Mouse (Mus musculus) spleen, postnatal 14 days (tissue): ENCODE results near the gene Camk1d.

ENCODE experiments used
- DNase-seq, 2 experiments: peaks; one replicate each; pipeline ENCODE4 v3.0.0; 2021 to 2022; ENCODE audit warnings: low spot score in 2 of 2

The Camk1d gene

DNA sequence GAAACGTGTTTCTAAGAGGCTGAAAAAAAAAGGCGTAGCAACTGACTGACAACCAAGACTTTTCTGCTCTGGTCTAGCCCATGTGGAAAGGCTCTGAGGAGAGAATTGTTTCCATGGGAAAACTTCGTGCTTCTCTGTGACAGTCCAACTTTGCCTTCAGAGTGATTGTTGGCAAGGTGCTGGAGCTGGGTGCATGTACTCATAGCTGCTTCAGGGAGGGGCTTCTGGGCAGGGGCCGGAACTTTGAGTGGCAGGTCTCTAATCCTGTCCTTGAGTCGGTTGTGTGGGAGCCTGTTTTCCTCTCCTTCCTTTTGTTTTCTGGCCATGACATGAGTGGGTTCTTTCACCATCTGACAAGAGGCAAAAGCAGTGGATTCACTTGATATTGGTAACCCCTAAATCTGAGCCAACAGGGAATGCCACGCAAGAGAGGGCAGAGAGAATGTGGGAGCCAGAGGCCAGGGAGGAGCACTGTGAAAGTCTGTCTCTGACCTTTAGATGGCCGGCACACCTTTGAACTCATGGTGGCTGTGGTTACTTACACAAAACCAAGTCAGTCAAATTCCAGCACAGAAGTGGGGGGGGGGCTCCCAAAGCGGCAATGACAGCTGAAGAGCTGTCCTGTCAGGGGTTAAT is 392.5 kb downstream of the Camk1d start:
- no peak for DNase-seq

DNA sequence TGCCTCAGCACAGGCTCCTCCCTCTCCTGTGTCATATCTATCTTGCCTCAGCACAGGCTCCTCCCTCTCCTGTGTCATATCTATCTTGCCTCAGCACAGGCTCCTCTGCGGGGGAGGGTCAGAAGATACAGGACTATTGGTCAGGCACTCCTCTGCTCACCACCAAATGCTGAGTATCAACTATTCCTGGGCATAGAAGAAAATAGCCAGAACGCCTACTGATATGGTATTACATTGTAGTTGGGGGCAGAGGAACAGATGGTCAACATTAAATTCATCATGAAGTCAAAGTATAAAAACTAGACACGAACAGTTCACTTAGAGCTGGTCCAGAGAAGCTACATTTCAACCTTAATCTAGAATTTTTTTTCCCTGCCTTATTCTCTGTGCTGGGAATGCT is 395.2 kb downstream of the Camk1d start:
- no peak for DNase-seq

DNA sequence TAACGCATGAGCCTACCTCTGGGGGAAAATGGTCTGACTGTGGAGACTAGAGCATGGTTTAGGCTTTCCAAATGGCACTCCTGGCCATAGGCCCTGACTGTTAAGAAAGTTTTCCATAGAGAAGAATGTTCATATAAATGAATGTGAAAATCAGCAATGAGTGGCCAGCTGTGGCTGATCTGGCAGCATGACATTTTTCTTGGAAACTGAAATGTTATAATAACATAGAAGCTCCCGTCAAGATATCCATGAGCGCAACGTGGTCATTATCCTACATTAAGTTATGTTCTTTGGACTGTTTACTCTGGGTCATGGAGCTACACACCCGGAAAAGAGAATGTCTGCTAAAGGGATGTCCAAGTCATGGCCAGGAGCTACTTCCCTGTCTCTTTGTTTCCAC is 397.6 kb downstream of the Camk1d start:
- DNase-seq = no peak

DNA sequence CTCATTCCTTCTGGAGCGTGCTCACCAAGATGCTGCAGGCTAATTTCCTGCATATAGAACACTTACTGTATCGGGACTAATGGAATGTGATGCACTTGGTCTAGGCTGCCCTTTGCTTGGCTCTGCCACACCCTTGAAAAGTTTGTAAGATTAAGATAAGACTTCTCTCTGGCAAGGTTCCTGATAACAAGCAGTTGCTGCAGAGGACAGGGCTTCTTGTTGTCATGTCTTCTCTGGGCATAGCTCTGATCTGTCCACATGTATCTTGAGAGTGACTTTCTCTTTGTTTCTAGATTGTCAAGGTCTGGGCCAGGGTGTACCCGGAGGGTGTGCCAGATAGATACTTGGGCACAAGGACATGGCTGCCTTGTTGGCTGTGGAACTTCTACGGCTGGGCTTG is 398.1 kb downstream of the Camk1d start:
- DNase-seq = no peak

DNA sequence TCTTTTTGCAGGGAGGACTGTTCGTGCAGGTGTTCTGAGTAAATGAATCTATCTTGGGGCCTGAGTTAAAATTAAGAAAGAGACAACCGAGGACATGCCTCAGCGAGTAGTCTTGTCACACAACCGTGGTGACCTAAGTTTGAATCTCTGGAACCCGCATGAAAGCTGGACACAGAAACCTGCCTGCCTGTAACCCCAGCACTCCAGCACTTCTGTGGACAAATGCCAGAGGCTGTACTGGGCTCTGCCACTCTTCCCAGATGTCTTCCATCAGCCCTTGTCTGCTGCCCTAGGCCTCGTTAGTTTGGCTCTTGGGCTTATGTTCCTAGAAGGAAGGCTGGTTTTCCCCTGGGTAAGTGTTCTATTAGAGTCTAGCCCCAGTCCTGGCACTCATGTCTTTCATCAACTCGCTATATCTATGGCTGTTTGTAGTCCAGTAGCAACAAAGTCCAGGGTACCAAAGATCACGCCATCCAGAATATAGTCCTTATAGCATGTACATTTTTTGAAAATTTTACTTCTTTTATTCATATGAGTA is 399.0 kb downstream of the Camk1d start:
- DNase-seq = no peak

DNA sequence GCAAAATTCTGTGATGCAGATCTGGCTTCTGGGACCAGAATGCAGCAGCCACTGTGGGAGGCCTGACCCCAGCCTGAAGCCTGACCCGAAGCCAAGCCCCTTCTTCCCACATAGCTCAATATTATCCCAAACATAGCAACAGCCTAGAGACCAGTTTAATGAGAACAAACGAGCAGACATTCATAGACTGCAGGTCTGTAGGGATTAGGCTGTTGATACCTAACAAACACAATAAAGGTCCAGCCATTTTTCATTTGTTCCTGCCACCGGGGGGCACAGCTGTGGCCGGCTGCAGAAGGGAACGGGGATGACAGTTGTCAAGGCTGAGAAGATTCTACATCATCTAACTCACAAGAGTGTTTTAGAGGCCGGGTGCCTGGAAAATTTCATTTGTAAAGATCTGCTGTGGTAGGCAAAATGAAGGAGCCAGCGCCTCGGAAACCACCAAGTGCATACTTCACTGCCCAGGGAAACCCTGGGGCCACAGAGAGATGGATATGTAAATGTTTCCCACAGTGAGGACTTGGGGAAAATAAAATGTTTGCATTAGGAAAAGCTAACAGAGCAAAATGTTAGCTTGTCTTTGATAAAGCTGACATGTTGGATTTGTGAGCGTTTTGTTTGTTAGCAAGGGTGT is 399.7 kb downstream of the Camk1d start:
- DNase-seq = no peak

DNA sequence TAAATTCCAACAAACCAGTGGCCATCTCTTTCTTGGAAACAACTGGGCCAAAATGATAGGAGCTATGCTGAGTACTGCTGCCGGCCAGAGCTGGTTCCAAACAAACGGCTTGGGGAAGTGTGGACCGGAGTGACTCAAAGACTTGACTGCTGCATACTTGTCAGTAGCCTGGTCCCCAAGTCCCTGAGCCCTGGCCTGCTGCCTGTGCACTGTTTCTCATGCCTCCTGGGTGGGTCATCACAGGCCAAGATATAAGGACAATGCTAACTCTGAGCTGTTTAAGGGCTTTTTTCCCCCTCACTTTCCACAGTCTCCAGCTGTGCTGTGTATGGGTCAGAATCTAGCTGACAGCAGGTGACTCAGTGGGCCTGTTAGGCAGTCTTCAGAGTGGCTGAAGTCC is 409.2 kb downstream of the Camk1d start:
- DNase-seq = no peak

DNA sequence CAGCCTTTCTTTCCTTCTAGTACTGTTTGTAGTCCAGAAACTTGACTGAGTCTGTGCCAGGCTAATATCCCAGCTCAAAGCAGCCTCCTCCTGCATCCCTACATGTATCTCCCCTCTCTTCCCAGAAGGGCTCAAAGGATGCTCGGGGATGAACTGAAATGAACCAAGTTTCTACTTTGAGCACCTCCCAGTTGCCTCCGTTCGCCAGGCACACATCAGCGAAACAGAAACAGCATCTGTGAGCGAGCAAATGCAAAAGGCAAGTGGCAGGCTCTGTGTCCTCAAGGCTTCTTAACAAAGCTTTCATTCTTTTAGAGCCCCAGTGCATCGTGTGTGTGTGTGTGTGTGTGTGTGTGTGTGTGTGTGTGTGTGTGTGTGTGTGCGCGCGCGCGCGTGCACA is 409.9 kb downstream of the Camk1d start:
- DNase-seq = no peak

DNA sequence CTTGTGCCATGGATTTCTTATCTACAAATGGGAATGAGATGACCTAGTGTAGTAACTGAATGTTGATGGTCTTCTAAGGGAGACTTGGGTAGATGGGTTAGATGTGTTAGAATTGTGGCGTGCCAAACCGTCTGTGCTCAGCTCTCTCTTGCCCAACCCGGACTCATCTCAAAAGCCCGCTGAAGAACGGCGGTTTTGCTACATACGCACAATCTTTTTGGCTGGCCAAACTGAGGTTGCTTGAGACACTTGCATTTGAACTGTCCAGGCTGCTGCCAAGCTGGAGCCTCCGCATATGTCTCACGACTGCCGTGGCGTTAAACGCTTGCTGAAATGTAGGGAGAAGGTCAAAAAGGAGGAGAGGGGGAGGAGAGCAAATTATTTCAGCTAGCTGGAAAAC is 413.0 kb downstream of the Camk1d start:
- no peak for DNase-seq

DNA sequence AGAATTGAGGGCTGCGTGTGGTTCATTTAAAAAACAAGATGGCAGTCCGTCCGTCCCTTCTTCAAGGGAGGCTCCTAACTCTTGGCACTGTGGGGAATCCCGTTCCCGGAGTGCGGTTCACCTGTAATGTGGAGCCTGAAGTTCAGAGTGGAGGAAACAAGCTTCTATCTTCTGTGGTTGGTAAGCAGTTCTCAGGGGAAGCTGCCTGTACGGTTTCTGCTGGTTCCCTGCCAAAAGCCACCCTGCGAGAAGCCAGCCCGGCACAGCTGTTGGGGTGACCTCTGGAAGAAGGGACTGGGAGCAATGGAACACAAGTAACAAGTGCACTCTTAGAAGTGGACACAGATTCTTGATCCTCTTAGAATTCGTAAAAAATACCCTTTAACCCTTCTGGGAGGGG is 416.2 kb downstream of the Camk1d start:
- DNase-seq = no peak

DNA sequence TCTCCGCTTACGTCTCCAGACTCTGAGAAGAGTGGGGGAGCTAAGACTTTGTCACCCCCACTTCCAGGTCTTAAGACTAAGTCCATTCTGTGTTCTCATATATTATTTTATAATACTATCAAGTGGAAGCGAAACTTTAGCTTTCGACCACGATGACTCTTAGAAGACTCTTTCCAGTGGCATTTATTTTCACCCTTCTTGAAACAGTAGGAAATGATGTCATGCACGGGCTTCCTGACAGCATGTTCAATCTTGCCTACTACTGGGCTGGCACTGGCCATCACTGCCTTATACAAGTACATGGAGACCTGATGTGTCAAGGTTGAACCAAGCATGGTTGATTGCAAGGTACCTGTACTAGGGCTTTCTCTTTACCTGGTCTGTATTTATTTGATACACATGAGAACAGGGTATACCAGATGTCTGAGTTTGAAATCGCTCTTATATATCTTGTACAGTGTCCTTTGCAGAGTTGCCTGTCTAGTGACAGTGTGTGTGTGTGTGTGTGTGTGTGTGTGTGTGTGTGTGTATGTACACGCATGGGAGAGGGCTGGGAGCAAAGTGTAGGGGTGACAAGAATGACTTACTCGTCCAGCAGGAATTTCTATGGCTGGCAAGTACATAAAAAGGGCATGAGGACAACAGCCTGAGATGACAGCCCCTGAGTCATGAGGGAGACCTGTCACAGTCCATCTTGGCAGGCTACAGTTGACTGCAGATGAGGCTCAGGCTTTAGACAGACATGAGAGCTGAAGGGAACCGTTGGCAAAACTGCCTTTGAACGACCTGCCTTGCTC is 417.4 kb downstream of the Camk1d start:
- DNase-seq = no peak

DNA sequence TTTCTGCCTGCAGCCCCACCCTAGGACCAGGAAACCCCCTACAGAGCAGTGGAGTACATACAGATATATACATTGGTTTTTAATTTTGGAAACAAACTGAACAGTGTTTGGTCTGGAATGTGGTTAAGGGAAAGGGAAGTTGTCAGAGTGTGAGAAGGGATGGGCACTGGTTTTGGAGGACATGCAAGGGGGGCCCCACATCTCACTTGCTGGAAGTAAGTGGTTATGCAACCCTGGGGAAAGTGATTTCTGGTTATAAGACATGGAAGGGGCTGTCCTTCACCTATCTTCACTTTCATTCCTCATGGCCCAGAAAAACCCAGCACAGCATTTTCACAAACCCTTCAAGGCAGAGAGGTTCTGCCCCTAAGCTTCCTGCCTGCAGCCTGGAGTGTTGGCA is 419.2 kb downstream of the Camk1d start:
- DNase-seq = no peak

DNA sequence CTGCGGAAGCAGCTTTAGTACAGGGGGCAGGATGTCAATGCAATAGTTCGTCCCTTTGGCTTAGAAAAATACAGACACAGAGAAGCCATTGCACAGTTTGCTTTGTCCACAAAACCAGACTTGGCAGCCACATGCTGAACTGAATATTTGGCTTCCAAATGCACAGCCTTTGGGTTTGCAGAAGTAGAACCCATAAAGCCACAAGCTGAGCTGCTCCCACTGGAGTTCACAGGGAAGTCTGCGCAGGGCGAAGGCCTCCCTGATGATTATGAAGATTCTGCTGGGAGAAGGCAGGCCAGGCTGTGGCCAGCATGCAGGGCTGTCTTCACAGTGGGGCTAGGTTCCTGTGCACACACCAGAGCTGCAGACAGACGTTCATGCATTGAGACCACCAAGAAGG is 419.9 kb downstream of the Camk1d start:
- DNase-seq = no peak

DNA sequence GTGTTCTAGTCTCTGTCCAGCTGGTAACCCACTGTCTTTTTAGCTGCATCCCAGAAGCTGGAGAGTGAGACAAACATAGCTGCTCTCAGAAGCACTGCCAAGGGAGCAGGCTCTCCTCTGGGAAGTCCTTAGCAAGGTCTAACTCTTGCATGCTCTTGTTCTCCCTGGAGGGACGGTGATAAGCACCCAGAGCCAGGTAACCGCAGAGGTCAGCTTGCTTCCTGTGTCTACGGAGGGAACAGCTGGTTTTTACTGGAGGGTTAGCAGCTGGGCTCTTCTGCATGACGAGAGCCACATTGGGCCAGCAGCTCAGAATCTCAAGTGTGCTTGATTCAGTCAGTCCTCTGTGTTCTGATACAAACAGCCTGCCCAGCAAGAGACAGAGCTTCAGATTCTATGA is 425.7 kb downstream of the Camk1d start:
- DNase-seq = no peak

DNA sequence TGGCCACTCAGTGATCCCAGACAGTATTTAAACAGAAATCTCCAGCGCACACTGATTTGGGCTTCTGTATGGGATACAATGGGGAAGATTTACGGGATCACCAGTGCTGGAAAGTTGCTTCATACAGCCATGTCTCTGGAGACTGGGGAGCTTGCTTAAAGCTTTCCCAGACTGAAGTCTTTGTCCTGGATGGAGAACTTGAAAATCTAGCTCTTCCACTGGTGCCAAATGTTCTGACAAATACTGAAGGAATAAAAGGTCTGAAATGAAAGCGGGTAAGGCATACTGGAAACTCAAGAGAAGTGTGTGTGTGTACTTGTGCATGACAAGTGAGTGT is 427.3 kb downstream of the Camk1d start:
- DNase-seq = no peak

DNA sequence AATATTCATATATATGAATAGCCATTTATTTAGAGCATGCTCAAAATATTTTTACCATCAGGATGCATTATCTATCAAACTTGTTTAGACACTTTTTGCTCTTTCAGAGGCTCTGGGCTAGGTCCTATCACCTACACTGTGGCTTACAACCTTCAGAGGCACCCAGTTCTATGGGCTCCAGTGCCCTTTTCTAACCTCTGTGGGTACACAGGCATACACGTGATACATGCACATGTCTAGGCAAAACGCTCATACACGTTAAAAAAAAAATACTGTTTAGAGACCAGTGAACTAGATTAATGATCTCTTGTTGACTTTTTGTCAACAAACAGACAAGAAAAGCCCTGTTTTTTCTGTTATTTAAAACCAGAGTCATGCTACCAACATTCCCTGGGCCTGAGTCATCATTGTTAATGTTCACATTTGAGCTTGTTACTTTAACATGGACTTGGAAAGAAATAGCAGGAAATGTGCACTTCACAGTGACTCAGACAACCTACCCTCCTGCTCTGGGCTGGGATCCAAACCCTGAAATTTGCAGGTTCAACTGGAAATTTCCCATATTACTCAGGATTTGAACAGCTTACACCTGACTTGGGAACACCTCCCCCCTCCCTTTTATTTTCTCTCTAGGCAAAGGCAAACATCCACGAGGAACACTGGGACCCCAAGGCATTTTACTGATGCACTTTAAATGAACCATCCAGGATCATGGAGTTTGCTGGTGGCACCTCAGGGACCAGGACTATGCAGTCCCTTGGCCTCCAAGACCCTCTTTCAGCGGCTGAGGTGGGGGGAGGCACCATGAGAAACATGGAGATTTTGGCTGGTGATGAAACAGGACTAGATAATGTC is 427.9 kb downstream of the Camk1d start:
- DNase-seq = no peak

DNA sequence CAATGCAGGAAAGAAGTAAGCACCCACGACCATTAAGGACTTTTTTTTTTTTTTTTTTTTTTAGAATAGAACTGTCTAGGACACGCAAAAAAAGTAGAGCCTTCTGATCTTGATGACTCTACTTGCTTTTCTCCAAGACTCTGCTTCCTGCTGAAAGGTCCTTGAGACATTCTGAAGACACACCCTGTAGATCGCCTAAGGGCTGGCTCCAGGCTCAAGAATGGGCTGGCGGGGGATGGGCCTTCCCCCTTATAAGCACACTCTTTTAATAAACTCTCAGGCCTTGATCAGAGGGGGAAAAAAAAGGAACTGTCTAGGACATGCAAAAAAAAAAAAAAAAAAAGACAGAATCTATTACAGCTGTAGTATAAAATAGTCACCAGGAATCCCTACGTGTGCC is 430.0 kb downstream of the Camk1d start:
- no peak for DNase-seq

DNA sequence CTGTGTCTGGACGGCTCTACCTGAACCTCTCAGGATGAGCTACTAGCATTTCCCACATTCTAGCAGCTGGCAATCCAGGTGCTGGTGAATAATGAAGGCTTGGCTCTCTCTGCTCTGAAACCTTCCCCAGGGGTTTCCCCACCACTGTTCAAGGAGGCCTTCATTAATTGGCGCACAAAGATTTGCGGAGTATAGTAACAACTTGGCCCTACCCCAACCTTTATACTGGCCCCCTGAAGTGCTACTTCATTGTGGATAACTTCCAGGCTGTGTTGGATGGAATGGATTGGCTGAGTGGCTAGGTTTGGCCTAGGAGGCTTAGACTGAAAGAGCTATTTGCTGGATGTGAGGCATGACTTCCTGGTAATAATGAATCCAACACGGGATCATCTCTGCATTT is 431.7 kb downstream of the Camk1d start:
- DNase-seq = no peak

DNA sequence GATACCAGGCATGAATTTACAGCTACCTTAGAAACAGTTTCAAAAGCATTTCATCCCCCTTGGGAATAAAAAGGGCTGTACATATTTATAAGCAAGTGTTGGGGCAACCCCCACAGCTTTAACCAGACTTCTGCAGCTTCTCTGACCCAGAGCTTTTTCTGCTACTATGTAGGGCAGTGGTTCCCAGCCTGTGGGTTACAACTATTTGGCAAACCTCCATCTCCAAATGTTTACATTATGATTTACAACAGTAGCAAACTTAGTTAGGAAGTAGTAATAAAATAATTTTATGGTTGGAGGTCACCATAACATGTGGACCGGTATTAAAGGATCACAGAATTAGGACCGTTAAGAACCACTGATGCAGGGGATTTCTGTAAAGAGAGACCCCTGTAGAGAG is 446.3 kb downstream of the Camk1d start:
- DNase-seq = no peak

DNA sequence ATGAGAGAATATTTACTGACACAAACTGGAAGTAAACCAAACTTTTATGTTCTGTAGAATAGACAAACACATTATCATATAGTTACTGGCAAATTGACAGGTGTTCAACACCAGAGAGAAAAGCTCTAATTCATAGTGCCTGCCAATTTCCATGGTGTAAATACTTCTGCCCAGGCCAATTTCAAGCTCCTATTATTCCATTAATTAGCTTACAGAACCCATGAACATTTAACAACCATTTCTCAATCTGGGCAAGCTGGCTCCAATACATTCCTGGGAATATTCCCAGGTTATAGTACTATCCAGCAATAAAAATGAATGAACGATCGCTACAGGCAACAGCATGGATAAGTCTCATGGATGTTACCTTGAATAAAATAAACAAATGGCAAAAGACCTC is 452.0 kb downstream of the Camk1d start:
- DNase-seq = no peak

DNA sequence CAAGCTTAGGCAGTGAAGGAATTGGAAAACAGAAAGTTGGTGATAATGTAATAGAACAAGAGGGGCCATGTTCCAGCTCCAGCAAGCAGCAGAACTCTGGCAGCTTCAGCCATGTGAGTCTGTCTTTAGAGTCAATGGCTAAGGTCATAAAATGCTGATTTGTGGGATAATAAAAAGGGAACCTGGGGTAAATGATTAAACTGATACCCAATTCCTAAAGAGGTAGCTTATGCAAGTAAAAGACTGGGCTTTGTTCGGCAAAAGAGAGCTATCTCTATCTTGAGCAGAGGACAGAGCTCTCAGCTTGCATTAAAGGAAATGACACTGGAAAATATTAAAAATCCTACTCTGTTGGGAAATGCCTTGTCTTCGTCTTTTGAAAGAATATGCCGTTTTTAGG is 456.1 kb downstream of the Camk1d start:
- no peak for DNase-seq

DNA sequence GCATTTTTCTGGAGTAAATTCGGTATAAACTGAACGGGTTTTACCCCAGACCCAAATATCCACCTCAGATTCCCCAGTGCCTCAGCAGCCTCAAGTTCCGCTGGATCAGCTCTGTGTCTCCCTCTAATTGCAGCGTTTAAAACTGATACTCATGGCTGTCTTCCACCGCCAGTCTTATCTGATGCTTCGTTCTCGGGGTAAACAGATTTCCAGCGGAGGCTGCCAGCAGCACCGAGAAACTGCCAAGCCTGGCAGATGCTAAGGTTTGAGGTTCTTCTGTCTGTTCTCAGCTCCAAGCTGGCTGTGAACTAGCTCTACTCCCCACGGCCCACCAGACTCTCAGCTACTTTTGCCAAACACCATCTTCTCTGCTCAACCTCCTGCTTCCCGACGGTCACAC is 464.3 kb downstream of the Camk1d start:
- no peak for DNase-seq
